Mouse (Mus musculus) cerebellum, postnatal 4 days (tissue): ENCODE measurements at regions not wholly inside any gene's neighbourhood (a gene's known extent, or its start where the extent isn't known, plus 50 kb on each side); places are given as distances from the start of the nearest gene placed in this dataset.

Experiments
- DNase-seq, 2 experiments: peaks; one replicate each; pipeline ENCODE4 v3.0.0; 2022; ENCODE audit warnings: low spot score in 2 of 2, mixed read lengths in 1 of 2

- no peak for DNase-seq
Observed at GRCm38 (mm10) chr8:10931266-10931665, 77.0 kb downstream of the Irs2 start.

GRCm38 (mm10) chr8:10928836-10929235, 79.4 kb downstream of the Irs2 start:
- DNase-seq: no peak

GRCm38 (mm10) chr8:10928342-10928794, 79.9 kb downstream of the Irs2 start:
- DNase-seq: peak in 1 of 2 experiments; percentile 42

GRCm38 (mm10) chr8:10927187-10927586, 81.1 kb downstream of the Irs2 start:
- DNase-seq: no peak

GRCm38 (mm10) chr8:10926518-10926915, 81.7 kb downstream of the Irs2 start:
- no peak for DNase-seq

GRCm38 (mm10) chr8:10925582-10926517, 82.4 kb downstream of the Irs2 start:
- peak in 1 of 2 experiments; percentile 21 for DNase-seq

- DNase-seq: no peak
Observed at GRCm38 (mm10) chr8:10924526-10925199, 83.6 kb downstream of the Irs2 start.

- no peak for DNase-seq
Observed at GRCm38 (mm10) chr8:10924001-10924490, 84.2 kb downstream of the Irs2 start.

GRCm38 (mm10) chr8:10923071-10924000, 84.9 kb downstream of the Irs2 start:
- DNase-seq: no peak

GRCm38 (mm10) chr8:10922209-10923030, 85.8 kb downstream of the Irs2 start:
- no peak for DNase-seq

- DNase-seq: no peak
Observed at GRCm38 (mm10) chr8:10921439-10922191, 86.6 kb downstream of the Irs2 start.

GRCm38 (mm10) chr8:10919620-10920019, 88.6 kb downstream of the Irs2 start:
- DNase-seq: no peak

- no peak for DNase-seq
Observed at GRCm38 (mm10) chr8:10918403-10919035, 89.7 kb downstream of the Irs2 start.

GRCm38 (mm10) chr8:10914616-10915015, 93.6 kb downstream of the Irs2 start:
- DNase-seq: no peak

GRCm38 (mm10) chr8:10912436-10912835, 95.8 kb downstream of the Irs2 start:
- no peak for DNase-seq

- DNase-seq: no peak
Observed at GRCm38 (mm10) chr8:10911371-10911770, 96.9 kb downstream of the Irs2 start.

GRCm38 (mm10) chr8:10910954-10911353, 97.3 kb downstream of the Irs2 start:
- no peak for DNase-seq

GRCm38 (mm10) chr8:10910244-10910872, 97.9 kb downstream of the Irs2 start:
- no peak for DNase-seq

- no peak for DNase-seq
Observed at GRCm38 (mm10) chr8:10909155-10909554, 99.1 kb downstream of the Irs2 start.
